Mouse (Mus musculus): Measurements from ENCODE around the gene Akt3.

The Akt3 gene

DNA sequence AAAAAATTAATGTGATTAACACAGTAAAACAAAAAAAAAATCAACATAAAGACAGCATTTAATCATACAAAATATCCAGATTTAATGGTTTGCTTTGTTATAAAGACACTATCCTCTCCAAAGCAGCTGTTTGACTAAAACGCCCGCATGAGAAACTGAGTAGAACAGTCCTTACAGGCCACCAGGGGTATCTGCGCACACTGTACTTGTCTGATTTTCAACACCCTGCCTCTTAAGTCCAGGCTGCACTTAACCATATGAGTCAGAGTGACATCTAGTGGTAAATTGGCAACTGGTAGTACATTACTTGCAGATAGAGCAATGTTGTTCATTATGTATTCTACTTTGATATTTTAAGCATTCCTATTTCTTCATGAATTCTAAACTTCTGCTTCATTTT lies 69.3 kb downstream of the Akt3 start:
- peak; percentile 85 for DNase-seq (ENCODE audit: low spot score)

DNA sequence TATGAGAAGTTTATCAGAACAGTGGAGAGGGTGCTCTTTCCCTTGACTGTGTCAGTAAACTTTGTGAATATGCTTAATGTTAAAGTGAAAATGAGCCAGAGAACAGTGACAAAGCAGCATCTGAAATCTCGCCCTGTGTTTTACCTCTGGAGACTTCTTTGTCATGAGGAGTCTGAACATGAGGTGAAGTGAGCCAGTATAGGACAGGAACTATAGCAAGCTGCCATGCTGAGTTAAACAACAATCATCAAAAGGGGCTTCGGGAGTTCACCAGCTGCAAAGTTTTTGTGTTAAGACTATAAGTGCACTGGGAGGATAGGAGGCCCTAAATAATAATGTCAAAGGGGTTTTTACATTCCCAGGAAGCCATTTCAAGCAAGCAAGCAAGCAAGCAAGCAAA lies 71.3 kb downstream of the Akt3 start:
- peak; percentile 12 for DNase-seq (ENCODE audit: low spot score)

DNA sequence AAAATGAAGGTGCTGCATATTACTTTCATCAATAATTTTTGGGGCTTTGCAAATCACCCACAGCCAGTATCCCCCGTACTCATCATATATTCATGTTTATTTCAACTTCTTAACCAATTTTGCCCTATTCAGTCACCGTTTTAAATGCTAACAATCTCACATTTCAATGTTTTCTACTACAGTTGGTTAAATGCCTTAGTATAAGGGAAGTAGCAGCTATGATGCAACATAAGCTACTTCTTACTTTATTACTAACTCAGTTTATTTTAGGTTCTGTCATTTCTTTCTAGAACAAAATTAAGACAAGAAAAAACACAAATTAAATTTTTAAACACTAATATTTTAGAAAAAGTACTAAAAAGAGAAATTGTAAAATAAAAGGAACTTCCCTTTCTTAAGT lies 78.4 kb downstream of the Akt3 start:
- no peak for DNase-seq (ENCODE audit: low spot score)

DNA sequence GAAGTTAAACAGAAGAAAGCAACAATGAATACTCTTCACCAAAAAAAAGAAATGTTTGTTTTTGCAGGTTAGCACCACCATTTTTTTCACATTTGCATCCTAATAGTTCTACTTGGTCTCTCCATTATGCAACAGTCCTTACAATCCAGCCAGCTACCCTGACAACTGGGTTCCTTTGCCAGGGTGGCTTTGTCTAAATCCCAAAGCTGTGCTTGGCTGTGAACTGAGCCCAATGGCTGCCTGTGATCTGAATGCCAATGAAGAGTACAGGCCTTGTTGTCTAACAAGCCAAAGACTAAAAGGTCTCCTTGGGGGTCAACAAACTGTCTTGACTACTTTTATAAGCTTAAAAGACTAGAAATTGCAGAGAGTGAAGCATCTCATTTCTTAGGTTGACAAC lies 82.6 kb downstream of the Akt3 start:
- DNase-seq (ENCODE audit: low spot score) = peak; percentile 74

DNA sequence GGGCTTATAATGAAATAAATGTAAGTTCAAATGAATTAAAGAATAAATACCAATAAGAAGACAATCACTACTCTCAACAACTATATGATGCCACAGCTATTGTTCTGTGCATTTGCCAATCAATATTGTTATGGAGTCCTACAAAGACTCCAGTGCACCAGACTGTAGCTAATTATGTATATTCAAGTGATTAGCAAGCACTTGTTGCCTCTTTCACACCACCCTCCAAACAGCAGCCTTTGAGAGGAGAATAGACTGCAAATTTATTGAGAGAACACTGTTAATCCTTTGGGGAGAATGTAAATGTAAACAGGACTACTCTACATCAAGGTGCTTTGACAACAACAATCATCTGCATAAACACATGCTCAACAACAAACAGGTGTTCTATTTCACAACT lies 86.7 kb downstream of the Akt3 start:
- DNase-seq (ENCODE audit: low spot score) = no peak

DNA sequence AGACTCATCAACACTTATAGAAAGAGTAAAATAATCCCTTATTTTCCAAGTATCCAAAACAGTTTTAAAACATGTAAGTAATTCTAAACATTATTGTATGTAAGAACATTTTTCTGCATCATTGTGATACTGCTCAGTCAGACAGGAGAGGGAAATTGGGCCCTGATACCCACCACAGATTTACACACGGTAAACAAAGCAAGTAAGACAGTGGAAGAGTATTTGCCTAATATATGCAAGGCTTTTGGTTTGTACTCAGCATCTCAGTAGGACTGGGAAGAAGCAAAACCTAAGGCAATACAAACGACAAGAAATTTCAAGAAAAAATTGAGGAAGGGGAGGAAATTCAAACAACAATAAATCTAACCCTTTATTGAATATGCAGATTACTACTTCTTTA lies 92.2 kb downstream of the Akt3 start:
- DNase-seq (ENCODE audit: low spot score) = no peak

DNA sequence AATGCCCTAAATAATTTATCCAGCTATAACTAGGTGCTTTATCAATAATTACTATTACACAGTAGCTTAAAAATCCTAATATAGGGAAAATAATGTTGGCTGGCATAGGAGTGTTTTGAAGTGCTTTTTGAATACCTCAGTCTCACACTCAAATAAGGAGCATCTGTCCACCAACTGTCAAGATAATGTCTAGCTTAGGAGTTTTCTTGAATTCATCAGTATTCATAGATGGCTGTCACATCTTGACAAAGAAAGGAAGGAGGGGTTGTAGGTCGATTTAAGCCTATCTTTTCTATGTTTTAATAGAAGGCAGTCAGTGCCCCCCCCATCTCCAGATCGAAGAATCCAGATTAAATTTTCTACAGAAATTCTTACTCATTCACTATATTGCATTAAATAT lies 92.7 kb downstream of the Akt3 start:
- no peak for DNase-seq (ENCODE audit: low spot score)

DNA sequence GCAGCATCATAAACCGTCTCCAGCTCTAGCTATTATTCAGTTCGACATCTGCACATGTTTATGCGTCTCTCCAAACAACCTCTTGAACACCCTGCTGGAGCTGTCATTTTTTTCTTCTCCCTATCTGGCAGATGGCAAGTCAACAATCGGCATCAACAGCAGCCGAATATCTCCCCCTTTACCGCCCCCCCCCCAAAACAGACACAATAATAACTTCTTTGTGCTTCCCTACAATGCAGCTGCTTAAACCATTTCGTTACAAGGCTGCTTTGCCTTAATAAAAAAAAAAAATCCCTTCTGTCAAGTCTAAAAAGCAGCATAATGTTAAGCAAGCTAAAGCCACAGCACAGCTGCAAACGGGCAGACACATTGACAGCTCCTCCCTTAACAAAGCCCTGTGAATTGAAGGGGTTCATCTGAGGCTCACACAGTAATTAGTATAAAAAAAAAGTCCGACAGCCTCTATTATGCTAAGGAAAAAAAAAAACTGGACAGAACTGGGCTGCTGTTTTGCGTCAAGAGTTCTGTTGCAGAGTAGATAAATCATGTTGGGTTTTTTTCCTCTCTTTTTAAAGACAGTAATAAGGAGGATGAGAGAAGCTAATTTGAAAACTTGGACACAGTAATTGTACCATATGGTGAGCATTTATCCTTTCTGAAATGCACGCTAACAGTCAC lies 107.5 kb downstream of the Akt3 start:
- no peak for DNase-seq (ENCODE audit: low spot score)

DNA sequence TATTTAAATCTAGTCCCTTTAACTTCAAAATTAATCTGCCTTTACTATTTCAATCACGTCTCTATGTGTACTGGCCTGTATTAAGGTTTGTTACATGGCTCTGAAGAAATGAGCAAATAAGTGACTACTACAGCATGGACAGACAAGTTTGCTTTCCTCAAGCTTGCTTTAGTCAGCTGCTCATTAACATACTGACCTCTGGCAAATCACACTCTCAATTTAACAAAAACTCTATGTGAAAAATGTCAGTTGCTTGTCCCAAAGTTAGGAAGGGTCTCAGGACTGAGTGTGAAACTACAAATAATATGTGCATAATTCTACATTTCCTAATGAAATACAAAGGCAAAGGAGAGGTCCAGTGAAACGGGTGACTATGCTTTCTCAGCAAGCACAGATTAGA lies 109.3 kb downstream of the Akt3 start:
- DNase-seq (ENCODE audit: low spot score) = peak; percentile 28

DNA sequence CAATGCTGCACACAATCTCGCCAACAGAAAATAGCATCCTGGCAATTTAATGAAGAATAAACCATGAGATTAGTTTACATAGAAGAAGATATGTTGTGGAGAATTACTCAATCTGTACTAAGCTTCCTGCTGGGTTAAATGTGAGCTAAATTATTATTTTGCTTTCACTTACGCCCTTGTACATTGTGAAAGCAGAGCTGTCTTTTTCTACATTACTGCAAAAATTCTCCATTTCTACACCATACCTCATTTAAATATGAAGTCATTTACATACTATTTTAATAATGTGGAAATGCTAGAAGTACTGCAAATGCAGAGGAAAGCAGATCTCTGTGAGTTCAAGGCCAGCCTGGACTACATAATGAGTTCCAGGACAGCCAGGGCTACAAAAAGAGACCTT lies 116.5 kb downstream of the Akt3 start:
- peak; percentile 46 for DNase-seq (ENCODE audit: low spot score)

DNA sequence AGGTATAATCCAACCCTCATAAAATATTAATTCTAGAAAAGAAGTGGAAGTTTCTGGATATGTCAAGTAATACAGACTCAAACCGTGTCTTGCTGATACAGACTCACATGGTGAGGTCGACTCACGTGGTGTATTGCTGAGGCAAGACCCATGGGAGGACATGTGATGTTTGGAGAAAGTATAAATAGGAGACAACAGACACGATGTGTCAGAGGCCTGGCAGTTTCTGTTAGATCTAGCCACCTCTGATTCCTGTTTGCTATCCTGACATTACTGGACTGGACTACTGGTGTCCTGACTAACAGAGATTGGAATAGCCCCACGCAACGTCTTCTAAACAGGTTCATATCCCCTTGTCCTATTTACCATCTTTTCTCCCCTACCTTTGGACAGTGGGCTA lies 118.4 kb downstream of the Akt3 start:
- no peak for DNase-seq (ENCODE audit: low spot score)

DNA sequence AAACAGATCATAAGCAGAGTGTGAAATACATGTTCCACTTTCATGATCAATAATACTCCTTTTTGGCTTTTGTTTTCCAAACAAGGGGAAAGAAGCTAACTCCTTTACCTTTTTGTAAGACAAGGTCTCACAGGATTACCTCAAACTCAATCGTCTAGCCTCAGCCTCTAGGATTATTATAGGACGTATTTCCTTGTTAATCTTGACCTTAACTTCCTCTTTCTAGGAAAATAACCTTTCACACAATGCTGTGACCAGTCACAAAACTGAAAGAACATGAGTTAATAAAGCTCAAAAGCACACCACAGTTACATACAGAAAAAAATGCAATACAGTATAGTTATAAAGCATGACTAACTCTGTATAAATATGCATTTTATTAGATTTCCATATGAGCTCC lies 126.5 kb downstream of the Akt3 start:
- DNase-seq (ENCODE audit: low spot score) = no peak

DNA sequence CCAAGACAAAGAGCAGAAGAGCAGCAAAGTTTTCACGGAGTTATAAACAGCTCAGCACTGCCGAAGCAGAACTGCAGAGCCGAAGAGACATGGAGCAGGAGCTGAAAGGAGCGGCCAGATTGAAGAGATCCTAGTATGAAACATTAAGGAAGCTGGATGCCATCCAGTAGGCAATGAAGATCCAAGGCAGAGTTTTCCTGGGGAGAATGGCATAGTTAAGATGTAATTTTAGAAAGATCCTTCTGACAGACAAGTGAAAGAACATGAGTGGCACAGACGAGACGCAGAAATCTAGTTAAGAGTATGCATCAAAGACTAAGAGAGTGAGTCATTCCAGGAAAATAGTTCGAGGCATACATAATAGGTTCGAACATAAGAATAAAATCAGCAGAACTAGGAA lies 131.3 kb downstream of the Akt3 start:
- DNase-seq (ENCODE audit: low spot score) = no peak

DNA sequence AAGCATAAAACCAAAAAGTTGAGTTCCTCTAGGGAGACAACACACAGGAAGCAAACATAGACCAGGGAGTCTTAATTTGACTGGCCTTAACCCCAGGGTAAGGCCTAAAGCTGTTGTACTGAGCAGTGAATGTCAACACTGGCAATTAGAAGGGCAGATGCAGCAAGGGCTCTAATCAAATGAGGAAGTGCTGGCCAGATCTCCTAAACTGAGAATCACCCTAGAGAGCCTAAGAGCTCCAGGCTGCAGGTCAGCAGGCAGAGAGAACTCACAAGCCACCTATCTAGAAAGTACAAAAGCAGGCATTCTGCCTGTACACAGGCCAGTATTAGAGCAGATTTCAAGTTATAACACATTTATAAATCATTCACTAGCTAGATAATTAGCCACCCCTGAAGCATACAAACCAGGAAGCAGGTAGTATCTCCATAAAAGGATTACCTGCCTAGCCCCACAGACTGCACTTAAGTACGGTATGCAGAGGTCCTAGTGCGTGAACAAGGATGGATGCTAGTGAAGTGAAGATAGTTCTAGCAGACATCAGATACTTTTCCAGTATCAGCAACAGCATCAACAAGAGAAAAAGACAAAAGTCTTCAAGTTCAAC lies 147.2 kb downstream of the Akt3 start:
- DNase-seq (ENCODE audit: low spot score) = no peak

DNA sequence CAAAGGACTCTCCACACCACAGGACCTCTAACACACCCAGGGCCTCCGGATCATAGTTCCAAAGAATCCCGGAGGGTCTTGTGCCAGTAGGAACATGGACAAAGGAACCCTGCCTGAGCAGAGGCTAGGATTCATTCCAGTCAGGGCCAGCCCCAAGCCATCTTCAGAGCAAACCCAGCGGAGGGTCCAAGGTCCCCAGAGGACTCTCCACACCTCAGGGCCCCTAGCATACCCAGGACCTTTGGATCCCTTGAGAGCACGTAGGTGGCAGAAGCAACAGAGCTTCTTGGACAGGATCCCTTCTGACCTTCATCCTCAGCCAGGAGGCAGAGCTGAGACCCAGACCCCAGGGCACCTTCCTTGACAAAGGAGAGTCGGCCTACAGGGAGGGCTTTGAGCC lies 167.5 kb downstream of the Akt3 start:
- DNase-seq (ENCODE audit: low spot score) = no peak

DNA sequence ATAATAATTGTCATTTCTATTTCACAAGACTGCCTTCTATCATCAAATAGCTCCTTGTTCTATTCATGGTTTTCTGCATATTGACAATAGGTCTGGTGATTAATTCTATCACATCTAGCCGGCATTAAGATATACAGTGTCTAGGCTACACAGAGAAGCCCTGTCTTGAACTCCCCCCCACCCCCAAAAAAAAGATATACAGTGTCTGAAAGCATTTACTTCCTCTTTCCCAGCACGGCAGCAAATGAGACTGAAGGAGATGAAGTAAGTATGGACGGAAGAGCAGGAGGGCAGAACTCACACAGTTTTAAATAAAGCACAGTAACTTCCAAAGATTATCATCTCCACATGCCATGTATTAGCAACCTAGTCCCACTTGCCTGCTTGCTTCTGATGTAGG lies 168.5 kb downstream of the Akt3 start:
- DNase-seq (ENCODE audit: low spot score) = no peak

DNA sequence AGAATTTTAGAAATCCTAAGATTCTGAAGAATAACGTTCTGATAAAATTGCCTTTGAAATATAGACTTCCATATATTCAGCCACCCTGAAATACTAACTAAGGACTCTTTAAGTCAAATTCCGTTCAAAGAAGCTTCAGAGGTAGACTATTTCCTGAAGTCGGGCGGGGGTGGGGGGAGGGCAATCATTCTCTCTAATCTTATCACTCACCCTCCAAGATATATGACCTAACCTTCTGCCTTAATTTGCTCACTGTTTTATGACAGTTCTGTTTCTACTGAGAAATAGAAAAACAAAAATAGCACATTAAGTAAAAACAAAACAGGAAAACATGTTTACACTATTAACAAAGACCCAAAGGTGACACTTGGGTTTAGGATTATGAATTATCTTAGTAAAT lies 169.0 kb downstream of the Akt3 start:
- DNase-seq (ENCODE audit: low spot score) = no peak

DNA sequence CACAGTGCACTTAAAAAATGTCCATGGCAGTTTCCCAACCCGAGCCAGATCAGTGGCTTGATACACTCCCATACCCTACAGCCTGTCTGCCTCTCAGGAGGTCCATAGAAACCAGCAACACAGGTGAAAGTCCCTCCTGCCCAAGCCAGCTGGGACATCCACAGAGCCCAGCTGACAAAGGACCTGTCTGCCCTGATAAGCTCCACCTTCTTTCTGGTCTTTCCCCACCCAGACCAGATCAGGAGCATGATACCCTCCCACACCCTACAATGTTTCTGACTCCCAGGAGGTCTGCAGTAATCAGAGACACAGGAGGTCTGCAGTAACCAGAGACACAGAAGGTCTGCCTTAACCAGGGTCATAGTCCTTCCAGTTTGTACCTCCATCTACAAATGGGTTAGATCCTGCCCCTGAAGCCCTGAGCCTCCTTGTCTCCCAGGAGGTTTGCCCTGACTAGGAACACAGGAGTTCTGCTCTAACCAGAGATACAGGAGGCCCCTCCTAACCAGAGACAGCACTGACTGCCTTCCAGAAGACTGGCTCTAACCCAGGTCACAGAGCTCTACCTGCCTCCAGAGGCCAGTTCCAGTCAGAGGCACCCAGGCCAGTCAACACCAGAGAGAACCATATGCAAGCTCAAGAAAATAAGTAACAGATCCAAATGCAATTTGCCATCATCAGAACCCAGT lies 175.9 kb downstream of the Akt3 start:
- DNase-seq (ENCODE audit: low spot score) = no peak

DNA sequence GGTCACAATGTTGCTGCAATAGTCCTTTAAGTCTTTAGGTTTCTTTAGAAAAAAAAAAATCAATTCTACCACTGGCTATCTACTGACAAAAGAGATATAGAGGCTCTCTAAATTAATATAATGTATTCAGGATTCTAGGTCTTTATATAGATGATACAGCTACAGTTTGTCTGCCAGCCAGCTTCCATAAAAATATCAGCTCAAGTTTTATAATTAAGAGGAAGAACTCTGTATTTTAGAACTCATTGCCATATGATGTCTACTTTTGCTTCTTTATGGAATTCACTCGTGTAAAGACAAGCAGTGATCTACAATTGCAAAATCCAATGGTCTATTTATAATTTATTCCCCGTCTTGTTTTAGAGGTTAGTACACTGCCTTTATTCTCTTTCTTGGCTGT lies 188.8 kb downstream of the Akt3 start:
- no peak for DNase-seq (ENCODE audit: low spot score)

DNA sequence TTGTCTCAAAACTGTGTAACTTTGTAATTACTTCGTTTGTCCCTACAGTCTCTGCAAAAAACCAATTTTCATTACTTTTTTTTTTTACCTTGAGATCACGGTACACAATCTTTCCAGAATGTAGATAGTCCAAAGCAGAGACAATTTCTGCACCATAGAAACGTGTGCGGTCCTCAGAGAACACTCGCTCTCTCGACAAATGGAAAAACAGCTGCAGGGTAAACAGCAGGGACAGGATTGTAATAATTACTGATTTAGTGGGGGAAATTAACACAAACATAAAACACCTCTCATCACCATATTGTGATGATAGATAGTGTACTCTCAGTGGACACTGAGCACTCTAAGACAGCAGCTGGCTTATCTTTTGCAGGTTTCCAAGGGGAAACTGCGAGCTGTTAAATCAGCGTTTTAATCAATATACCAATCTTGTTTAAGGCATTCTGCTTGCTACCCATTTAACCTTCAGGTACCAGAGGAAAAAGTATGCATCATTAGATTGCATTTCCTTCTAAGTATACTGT lies 190.8 kb downstream of the Akt3 start:
- DNase-seq (ENCODE audit: low spot score) = no peak

DNA sequence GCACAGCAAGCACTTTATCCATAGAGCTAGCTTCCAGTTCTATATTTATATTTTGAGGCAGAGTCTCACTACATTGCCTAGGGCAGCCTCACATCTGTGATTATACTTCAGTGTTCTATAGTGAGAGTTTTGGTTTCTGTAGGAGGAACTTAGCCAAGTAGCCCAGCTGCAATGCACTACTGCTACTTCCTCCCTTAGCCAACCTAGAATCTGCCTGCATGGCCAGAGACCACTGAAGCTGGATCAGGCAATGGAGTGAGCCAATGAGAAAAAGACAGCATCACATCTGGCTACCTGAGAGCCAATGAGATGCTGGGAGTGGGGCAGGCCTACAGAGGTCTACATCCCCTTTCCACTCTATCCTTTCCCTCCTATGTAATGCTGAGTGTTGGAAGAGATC lies 192.3 kb downstream of the Akt3 start:
- DNase-seq (ENCODE audit: low spot score) = no peak

DNA sequence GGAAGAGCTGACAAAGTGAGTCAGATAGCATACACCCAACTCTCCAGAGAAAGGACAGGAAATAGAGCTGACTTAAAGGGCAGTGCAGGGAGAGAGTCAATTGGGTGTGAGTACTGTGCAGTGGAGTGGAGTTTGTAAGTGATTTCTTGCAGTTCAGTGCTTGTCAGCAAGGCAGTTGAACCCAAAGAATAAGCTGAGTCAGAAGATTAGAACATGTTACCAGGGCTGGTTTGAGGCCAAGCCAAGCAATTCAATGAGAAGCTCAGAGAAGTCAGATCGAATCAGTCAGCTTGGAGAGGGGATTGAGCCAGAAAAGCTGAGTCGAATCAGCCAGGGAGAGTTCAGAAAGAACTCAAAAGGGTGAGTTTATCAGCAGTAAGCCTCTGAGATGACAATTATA lies 196.2 kb downstream of the Akt3 start:
- no peak for DNase-seq (ENCODE audit: low spot score)

DNA sequence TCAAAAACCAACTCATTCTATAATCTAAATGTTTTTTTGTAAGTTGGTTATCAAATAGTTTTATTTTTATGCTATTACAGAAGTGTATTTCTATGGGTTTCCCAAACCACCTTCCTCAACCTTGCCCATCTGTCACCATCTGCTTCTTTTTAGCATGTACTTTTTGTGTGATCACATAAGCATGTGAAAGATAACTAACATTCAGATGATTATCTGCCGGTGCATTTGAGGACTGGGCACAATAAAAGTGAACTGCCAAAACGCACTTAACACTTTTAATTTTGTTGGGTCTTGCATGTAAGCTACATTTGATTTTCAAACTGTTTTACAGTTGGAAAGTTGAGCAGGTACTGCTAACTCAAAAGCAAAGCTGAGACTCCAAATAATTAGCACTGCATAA lies 203.1 kb downstream of the Akt3 start:
- no peak for DNase-seq (ENCODE audit: low spot score)

Data from adipocyte (in vitro differentiated cells).